Mouse (Mus musculus): ENCODE data around the gene Vmn1r206. TPM values are rescaled to one million over a fixed set of nuclear protein-coding genes. Genes with fewer than 3 reads are reported as not detected.
"Not testable (repeated sequence)": the region's sequence is repeated elsewhere in the genome, so short reads cannot be mapped to it uniquely, and the experiment has no call there.

The Vmn1r206 gene
- not detected in 2 replicates for polyA plus RNA-seq (2015; fragmentation: Nextera tagmentation; extraction: Ambion mirVana)

DNA sequence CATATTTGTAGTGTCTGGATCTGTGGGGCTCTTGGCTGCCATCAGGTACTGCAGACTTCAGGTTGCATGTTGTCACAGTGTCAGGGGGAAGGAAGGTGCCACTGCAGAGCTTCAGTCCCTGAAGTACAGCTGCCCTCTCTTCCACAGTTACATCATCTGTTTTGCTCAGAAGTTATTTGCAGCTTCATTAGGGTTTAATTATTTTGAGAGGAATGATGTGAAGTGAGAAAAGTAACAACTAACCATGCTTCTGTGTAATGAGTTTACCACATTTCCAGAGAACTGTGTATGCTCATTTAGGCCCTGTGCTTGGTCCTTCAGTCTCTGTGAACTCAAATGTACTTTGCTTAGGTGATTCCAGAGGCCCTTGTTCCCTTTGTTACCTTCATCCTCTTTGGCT is at the start of gene Vmn1r206:
Gene Vmn1r206, minus strand, starts transcription at position 101 of the 400 bp plus-strand sequence.
- not testable (repeated sequence) for H3K9me3 ChIP-seq (replicated peaks); H3K27me3 ChIP-seq; H3K4me2 ChIP-seq; H3K9ac ChIP-seq; H3K36me3 ChIP-seq; ATAC-seq (replicated peaks; ENCODE audit: low FRiP score); H3K4me3 ChIP-seq (replicated peaks); H3K27ac ChIP-seq; H3K4me1 ChIP-seq

DNA sequence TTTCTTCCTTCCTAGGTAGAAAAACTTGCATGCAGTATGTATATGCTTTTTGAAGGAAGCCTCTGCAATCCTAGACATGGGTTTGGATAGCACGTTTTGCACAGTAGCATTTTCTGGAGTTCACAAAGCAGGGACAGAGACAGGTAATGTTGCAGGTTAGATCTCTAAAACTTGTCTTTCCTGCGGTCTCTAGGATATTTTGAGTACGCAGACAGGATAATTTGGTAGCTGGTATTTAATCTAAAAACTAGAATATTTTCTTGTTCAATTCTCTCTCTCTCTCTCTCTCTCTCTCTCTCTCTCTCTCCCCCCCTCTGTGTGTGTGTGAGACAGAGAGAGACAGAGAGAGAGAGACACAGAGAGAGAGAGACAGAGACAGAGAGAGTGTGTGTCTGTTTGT is 31.2 kb downstream of the Vmn1r206 start, which contains the start of gene Vmn1r205:
Gene Vmn1r205, minus strand, starts transcription at position 101 of the 400 bp plus-strand sequence.
- Histone ChIP-seq H3K27ac (no peak within 1 kb of the TSS), H3K4me3 (replicated peaks) (no peak within 1 kb of the TSS), H3K9me3 (replicated peaks) (no peaks in the 10 kb centered on the region), H3K36me3 (no peaks in the 10 kb centered on the region), H3K27me3 (no peaks in the 10 kb centered on the region), H3K4me2 (no peak within 1 kb of the TSS), H3K9ac (no peak within 1 kb of the TSS), H3K4me1 (no peaks in the 10 kb centered on the region)
- WGBS = 85% methylated on average over 3 of the region's 3 CpGs
- ATAC-seq (replicated peaks; ENCODE audit: low FRiP score) = no peak

GRCm38 (mm10) chr13:22583336-22583735 is 40.7 kb downstream of the Vmn1r206 start:
- not testable (repeated sequence) for H3K4me1 ChIP-seq; ATAC-seq (replicated peaks; ENCODE audit: low FRiP score); H3K36me3 ChIP-seq; H3K4me2 ChIP-seq; H3K27ac ChIP-seq; H3K9me3 ChIP-seq (replicated peaks); H3K9ac ChIP-seq; H3K27me3 ChIP-seq; H3K4me3 ChIP-seq (replicated peaks)
- WGBS = 81% methylated on average over 14 of the region's 14 CpGs

- H3K27me3 ChIP-seq; H3K4me2 ChIP-seq; H3K36me3 ChIP-seq; H3K9ac ChIP-seq; ATAC-seq (replicated peaks; ENCODE audit: low FRiP score); H3K27ac ChIP-seq; H3K9me3 ChIP-seq (replicated peaks); H3K4me3 ChIP-seq (replicated peaks); H3K4me1 ChIP-seq: not testable (repeated sequence)
- WGBS = 80% methylated on average over 3 of the region's 3 CpGs
Observed at GRCm38 (mm10) chr13:22574911-22575310, 49.1 kb downstream of the Vmn1r206 start.

Other genes with a start within 250 kb of the Vmn1r206 start
- not detected in 2 replicates for gene Vmn1r199, start 244.4 kb downstream of the Vmn1r206 start, polyA plus RNA-seq (2015; fragmentation: Nextera tagmentation; extraction: Ambion mirVana)
- gene Vmn1r200, start 233.9 kb downstream of the Vmn1r206 start, polyA plus RNA-seq (2015; fragmentation: Nextera tagmentation; extraction: Ambion mirVana) = not detected in 2 replicates
- gene Vmn1r201, start 152.3 kb downstream of the Vmn1r206 start, polyA plus RNA-seq (2015; fragmentation: Nextera tagmentation; extraction: Ambion mirVana) = not detected in 2 replicates
- gene Vmn1r202, start 118.9 kb downstream of the Vmn1r206 start, polyA plus RNA-seq (2015; fragmentation: Nextera tagmentation; extraction: Ambion mirVana) = 0.03 TPM in 1 of 2 replicates, not detected in the other
- gene Vmn1r203, start 106.1 kb downstream of the Vmn1r206 start, polyA plus RNA-seq (2015; fragmentation: Nextera tagmentation; extraction: Ambion mirVana) = not detected in 2 replicates
- not detected in 2 replicates for gene Vmn1r204, start 71.1 kb downstream of the Vmn1r206 start, polyA plus RNA-seq (2015; fragmentation: Nextera tagmentation; extraction: Ambion mirVana)
- gene Vmn1r205, start 31.3 kb downstream of the Vmn1r206 start, polyA plus RNA-seq (2015; fragmentation: Nextera tagmentation; extraction: Ambion mirVana) = not detected in 2 replicates
- not detected in 2 replicates for gene Vmn1r207-ps, start 105.4 kb upstream of the Vmn1r206 start, polyA plus RNA-seq (2015; fragmentation: Nextera tagmentation; extraction: Ambion mirVana)
- not detected in 2 replicates for gene Vmn1r208, start 153.1 kb upstream of the Vmn1r206 start, polyA plus RNA-seq (2015; fragmentation: Nextera tagmentation; extraction: Ambion mirVana)
- gene Vmn1r209, start 185.4 kb upstream of the Vmn1r206 start, polyA plus RNA-seq (2015; fragmentation: Nextera tagmentation; extraction: Ambion mirVana) = not detected in 2 replicates
- not detected in 2 replicates for gene Vmn1r210, start 207.1 kb upstream of the Vmn1r206 start, polyA plus RNA-seq (2015; fragmentation: Nextera tagmentation; extraction: Ambion mirVana)
- not detected in 2 replicates for gene Vmn1r211, start 233.3 kb upstream of the Vmn1r206 start, polyA plus RNA-seq (2015; fragmentation: Nextera tagmentation; extraction: Ambion mirVana)